Mouse (Mus musculus): ENCODE results near the gene Hamp.

GRCm38 (mm10) chr7:30958109-30958865, 14.5 kb upstream of the Hamp start:
- no peak for TF ChIP-seq CTCF (IDR thresholded peaks at IDR 0.05; ENCODE audit: extremely low read depth, insufficient read depth, insufficient read length, insufficient replicate concordance)
- no peak for TF ChIP-seq POLR2A (IDR thresholded peaks at IDR 0.05; ENCODE audit: low read depth, low read length)

All from spleen, adult 2 months (tissue).